Mouse (Mus musculus) yolk sac, embryonic 10.5 days (tissue): Measurements from ENCODE around the gene Slc35b1.

ENCODE experiments used
- DNase-seq: peaks from one replicate; pipeline ENCODE4 v3.0.0-alpha.2; 2017; ENCODE audit warnings: low spot score

The Slc35b1 gene

DNA sequence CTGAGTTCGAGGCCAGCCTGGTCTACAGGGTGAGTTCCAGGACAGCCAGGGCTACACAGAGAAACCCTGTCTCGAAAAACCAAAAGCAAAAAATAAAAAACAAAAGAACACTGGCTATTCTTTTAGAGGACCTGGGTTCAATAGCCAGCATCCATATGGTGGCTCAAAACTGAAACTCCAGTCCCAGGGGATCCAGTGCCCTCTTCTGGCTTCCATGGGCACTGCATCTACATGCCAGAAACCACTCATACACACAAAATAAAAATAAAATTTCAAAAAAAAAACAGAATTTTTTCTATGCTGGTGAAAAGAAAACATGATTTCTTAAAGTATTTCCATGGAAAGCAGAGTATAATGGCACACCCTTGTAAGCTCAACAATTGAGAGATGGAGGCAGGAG lies 47.7 kb downstream of the Slc35b1 start:
- no peak for DNase-seq
